Mouse (Mus musculus) myocyte (in vitro differentiated cells): Measurements from ENCODE around the gene Ceacam3.

Experiments used
- E2F4 ChIP-seq: IDR thresholded peaks from one replicate; pipeline ENCODE4 v1.6.1; 2011; ENCODE audit warnings: mild to moderate bottlenecking, control low read depth, moderate library complexity; ENCODE audit not compliant: insufficient read depth
- POLR2A ChIP-seq: IDR thresholded peaks from one replicate; pipeline ENCODE4 v1.6.1; 2011; ENCODE audit warnings: low read depth, mild to moderate bottlenecking, control low read depth, moderate library complexity; ENCODE audit not compliant: insufficient read length

- TF ChIP-seq E2F4 (no peak), POLR2A (no peak)
These were observed 5.6 kb downstream of the Ceacam3 start for GRCm38 (mm10) chr7:17155634-17156033.
